Mouse (Mus musculus) olfactory bulb, adult 2 months (tissue): Measurements from ENCODE around the gene Zbtb24.

Experiments used
- CTCF ChIP-seq: fragments of 200-500 bp; IDR thresholded peaks from 2 replicates; pipeline ENCODE4 v1.5.1; 2012; ENCODE audit warnings: low read depth, mild to moderate bottlenecking, low read length, moderate library complexity; ENCODE audit not compliant: insufficient read depth
- POLR2A ChIP-seq: fragments of 200-500 bp; IDR thresholded peaks from 2 replicates; pipeline ENCODE4 v1.6.1; 2012; ENCODE audit warnings: mild to moderate bottlenecking, low read depth, low read length, moderate library complexity; ENCODE audit not compliant: insufficient read depth

- no peak for TF ChIP-seq CTCF
- no peak for TF ChIP-seq POLR2A
Measured at GRCm38 (mm10) chr10:41509160-41509559, 59.0 kb downstream of the Zbtb24 start.
